Mouse (Mus musculus): ENCODE measurements around the gene Cstad.

Cstad gene

DNA sequence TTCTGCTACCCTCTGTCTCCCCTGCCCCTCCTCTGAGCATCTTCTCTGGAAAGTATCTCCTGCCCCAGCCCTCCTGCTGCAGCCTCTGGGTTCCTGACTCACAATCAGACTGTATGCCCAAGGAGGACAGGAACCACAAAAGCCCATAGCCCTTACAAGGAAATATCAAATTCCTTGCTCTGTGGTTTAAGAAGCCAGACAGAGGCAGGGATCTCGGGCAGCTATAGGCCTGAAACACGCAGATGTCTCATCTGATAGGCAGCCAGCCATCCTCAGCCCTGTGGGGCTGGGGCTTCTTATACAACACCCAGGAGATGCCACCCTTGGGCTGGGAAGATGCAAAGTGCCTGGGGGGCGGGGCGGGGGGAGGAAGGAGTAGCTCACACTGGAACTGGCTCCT is 956 bp downstream of the Cstad start:
- no peak for DNase-seq (ENCODE audit: low spot score in 2 of 2)

DNA sequence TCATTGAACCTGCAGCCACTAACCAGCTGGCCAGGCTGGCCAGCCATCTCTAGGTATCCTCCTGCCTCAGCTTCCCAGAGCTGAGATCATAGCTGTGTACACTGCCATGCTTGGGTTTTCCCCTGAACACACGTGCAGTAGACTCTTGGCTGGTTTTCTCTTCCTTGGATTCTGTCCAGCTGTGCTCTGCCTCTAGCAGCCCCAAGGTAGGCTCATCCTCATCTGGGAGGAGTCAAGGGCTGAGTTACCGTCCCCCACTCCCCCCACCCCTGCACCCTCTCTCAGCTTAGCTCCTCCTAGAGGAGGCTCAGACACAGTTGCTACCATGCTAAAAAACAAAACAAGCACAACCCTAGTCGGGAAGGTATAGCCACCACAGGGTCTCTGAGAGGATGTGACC is 4.8 kb downstream of the Cstad start:
- DNase-seq (ENCODE audit: low spot score in 2 of 2), result no peak

DNA sequence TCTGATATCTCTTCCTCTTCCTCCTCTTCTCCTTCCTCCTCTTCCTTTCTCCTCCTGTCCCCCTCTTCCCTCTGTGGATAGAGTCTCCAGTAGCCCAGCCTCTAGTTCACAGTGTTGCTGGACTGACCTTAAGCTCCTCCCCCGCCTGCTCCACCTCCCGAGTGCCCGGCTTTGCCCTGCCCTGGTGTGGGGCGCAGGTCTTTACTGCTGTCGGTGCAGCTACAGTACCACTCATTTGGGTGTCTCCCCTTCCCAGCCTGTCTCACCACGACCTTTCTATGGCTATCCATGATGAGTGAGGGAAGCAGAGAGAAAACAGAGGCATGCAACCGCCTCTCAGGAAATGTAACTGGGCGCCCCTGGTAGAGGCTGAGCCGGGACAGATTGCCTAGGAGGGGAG is 5.5 kb downstream of the Cstad start:
- no peak for DNase-seq (ENCODE audit: low spot score in 2 of 2)

DNA sequence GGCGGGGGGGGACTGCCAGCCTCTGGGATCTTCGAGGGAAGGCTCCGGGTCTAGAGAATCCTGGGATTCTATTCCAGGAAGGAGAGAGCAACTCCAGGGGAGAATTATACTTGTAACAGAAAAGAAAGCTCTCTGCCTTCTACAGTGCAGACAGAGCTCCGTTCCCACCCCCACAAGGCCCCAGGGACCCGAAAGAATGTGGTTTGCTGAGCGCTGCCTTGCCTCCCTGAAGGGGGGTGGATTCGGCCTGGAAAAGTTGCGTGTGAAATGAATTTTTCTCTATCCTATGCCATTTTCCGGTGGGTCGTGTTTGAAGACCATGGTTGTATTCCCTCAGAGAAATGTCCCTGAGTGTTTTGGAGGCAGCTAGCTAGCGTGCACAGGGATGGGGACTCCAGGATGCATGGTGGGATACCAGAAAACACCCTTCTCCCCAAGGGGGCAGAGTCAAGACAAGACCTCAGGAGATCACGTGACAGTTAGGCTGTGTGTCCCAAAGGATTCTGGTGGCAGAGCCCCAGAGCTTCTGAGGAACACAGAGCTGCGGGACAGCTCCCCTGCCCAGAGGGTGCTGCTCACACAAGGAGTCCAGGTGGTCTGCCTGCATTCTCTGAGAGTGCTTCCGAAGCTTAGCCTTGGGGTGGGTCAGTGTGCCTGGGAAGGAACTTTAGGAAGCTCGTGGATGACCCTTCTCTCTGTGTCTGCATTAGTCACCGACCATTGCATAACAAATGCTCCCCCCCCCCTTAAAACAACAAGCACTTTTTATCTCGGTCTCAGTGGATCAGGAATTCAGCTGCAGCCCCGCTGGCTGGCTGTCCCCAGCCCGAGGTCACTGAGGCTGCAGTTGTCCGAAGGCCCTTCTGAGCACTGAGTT is 6.4 kb downstream of the Cstad start:
- DNase-seq (ENCODE audit: low spot score in 2 of 2), result no peak

DNA sequence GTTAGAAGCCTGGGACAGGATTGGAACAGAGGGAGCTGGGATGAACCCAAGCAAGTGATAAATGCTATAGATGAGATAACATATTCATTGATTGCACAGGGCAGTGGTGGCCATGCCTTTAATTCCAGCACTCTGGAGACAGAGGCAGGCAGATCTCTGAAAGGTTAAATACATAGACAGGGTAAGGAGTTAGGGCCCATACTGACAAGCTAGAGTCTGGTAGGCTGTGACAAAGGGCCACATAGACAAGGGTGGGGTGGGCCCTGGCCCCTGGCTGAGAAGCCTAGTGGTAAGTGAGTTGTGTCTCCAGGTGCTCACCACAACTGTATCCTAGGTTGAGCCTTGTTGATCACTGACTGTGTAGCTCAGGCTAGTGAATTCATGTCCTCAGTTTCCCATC is 7.6 kb downstream of the Cstad start:
- DNase-seq (ENCODE audit: low spot score in 2 of 2), result no peak

DNA sequence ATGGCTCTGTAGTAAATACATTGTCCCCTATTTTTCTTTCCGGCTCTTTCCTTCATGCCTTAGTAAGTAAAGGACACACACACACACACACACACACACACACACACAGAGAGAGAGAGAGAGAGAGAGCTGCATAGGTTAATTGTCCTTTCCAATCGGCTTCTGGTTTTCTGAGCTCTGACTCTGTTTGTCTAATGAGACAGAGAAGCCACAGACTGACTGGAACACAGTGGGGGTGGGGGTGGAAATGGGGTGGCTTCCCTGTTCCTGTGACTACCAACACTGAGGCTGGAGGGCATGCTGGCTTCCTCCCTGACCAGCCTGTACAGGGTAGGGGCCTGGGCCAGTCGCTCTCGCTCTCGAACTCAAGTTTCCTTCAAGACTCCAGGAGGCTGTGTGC is 8.9 kb downstream of the Cstad start:
- DNase-seq (ENCODE audit: low spot score in 2 of 2), result no peak

DNA sequence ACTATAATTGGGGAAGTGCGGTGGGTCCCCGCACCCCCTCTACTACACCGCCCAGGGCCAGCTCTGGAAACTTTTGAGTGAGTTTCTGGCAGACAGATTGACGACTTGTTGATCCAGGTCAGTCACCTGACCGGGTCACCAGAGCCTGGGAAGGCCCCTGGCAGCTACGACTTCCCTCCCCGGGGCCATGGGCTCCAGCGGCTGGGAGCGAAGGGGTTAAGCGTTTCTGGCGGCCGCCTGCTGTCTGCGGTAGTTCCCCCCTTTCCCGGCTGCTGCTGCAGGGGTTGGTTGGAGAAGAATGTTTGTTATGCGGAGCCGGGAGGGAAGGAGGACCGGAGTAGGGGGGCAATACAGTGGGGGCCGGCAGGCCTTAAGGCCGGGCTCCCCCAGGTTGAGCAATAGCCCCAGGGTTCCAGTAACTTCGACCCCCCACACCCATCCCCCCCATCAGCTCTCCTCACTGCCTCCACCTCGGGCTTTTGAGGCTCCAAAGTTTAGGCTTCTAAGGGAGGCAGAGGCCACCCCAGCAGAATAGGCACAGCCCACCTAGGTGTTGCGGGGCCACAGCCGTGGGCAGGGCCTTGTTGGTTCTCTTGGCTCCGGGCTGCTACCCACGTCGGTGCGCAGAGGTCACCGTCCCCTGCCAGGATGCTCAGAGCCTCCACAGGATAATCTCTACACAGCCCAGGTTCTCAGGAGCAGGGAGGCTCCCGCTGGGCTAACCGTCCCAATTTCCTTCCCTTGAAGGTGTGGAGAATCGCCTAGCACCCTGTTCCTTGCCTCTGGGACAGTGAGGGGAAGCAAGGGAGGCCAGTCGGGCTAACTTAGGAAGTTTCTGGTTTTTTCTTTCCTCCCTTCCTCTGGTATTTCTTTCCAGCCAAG is 10.3 kb downstream of the Cstad start:
- DNase-seq (ENCODE audit: low spot score in 2 of 2), result peak in 1 of 2 experiments; percentile 17

DNA sequence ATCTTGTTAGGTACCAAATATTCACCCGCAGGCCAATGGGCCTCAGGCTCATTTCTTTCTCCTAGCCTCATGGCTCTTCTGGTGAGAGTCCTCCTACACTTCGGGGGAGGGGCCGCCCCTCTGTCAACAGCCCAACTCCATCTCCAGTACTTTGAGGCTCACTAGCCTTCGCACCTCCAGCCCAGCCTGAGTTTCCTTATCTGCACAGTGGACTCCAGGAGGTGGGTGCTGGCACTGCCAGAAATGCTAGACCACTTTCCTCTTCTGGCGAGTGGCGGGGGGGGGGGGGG is 10.9 kb downstream of the Cstad start:
- no peak for DNase-seq (ENCODE audit: low spot score in 2 of 2)

DNA sequence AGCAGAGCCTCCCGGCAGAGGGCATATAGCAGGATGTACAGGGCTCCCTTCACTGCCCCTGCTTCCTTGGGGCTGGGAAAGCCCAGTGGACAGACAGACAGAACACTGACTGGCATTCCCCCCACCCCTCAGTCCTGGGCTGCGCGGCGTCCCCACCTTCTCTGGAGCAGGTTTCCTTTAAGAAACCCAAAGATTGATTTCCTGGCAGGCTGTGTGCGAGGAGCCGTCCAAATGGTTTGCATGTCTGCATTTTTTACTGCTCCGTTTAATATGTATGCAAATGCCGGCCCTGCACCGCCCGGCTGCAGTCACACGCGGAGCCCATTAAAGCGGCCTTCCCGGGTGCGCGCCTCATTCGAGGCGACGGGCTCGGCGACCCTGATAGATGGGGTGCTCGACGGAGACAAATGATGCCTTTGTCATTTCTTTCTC is 11.8 kb downstream of the Cstad start:
- DNase-seq (ENCODE audit: low spot score in 2 of 2), result peak in 1 of 2 experiments; percentile 26

DNA sequence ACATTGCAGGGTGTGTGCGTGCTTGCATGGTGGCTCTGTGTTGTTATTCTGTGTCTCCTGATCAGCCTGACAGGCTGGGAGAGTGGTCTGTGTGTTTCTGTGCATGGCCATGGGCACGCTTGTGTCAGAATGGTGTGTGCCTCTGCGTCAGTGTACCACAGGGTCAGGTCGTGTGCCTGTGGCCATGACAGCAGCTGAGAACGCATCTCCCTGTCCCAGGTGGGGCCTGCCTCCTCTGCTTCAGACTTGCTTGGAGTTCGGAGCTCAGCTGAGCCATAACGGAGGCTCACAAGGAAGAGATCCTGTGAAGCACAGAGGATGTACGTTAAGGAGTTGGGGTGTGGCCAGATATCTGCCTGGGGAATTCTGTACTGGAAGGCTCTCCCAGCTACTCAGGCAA is 13.1 kb downstream of the Cstad start:
- DNase-seq (ENCODE audit: low spot score in 2 of 2), result no peak

DNA sequence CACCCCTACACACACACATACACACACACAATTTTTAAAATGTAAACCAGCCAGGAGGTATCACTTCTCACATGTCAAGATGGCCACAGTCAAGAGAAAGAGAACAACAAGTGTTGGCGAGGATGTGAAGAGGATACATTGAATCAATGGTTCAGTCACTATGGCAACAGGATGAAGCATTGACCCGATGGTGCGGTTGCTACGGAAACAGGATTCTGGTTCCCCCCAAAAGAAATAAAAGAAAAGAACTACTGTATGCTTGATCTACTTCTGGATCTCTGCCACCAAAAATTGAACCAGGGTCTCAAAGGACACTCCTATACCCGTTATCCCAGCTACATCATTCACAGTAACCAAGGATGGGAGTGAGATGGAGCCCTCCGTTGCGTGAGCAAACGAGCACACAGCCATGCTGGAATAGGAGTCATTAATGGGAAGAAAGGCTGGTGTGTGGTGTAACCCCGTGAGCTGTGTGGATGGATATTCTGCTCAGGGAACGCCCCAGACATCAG is 13.9 kb downstream of the Cstad start:
- DNase-seq (ENCODE audit: low spot score in 2 of 2), result no peak

DNA sequence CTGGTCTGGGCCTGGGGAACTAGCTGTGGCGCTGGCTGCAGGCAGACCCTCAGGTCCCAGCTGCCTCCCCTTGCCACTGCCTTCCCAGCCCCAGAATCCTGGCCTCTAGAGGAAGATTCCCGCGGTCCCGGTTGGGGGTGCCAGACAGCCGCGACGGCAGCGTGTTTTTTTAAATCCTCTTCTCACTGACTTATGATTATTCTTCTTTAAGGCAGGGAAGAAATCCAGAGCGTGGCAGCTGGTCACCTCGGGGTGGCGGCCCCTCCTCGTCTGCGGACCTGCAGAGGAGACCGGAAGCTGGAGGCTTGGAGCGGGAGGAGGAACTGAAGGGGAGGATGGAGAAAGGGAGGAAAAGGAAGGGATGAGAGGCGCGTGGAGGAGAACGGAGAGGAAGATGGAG is 18.7 kb downstream of the Cstad start:
- DNase-seq (ENCODE audit: low spot score in 2 of 2), result no peak

DNA sequence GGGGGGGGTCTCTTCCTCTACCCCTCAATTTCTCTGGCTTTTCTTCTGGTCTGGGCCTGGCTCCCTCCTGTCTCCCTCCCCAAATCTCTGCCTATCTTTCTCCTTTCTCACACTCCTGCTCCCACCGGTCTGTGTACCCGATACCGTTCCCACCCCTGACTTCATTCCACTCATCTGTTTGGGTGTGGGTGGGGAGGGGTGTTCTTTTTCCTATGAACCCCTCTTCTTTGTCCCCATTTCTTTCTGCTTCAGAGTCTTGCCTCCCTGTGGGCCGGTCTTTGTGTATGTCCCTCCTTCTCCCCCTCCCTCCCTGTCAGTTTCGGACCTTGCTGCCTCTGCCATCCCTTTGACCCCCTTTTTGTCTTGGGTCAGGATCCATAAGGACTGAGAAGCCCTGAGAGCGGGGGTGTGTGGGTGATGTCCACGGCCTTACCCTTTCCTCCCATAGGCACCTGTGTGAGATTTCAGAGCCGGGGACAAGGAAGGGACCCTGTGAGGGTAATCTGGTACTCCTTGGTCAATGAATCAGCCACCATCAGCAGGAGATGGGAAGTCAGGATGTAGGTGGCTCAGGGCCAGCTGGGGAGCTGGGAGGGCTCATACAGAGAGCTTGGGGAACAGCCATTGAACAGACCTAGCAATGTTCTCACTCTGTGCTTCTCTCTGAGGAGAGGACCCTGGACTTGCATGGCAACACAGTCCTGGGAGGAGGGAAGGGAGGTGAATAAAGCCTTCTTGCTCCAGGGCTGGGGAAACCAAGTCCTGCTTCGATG is 19.5 kb downstream of the Cstad start:
- no peak for DNase-seq (ENCODE audit: low spot score in 2 of 2)

DNA sequence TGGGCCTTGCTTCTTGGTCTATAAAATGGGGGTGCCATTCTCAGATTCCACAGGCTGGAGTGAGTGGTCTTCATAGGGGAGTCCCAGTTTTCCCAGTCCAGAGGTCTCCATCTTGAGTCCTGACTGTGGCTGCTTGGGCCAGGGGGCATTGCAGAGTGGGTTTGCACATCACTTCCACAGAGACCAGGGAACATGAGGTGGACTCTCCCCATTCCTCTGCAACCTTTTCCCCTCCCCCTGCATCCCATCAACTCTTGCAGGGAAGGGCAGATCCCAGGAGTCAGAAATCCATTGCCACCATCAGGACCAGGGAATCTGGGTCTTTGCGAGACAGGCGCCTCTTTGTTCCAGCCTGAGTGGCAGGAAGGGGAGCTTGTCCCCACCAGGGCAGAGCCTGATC is 21.0 kb downstream of the Cstad start:
- no peak for DNase-seq (ENCODE audit: low spot score in 2 of 2)

DNA sequence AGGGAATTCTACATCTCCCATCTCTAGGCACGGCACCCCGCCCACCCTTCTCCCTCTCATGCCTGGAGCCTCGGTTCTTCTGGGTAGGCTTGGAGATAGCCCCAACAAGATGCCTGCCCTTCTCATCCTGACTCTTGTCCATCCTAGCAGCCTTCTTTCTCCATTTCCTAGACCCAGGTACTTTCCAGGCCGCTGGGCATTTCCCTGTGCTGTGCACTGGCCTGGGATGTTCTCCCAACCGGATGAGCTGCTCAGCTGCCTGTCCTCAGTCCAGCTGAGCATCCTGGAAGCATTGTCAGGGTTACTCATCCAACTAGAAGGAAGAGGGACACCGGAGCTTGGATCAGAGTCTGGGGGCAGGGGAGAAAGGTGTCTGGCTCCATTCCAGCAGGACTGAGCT is 21.6 kb downstream of the Cstad start:
- DNase-seq (ENCODE audit: low spot score in 2 of 2), result no peak

DNA sequence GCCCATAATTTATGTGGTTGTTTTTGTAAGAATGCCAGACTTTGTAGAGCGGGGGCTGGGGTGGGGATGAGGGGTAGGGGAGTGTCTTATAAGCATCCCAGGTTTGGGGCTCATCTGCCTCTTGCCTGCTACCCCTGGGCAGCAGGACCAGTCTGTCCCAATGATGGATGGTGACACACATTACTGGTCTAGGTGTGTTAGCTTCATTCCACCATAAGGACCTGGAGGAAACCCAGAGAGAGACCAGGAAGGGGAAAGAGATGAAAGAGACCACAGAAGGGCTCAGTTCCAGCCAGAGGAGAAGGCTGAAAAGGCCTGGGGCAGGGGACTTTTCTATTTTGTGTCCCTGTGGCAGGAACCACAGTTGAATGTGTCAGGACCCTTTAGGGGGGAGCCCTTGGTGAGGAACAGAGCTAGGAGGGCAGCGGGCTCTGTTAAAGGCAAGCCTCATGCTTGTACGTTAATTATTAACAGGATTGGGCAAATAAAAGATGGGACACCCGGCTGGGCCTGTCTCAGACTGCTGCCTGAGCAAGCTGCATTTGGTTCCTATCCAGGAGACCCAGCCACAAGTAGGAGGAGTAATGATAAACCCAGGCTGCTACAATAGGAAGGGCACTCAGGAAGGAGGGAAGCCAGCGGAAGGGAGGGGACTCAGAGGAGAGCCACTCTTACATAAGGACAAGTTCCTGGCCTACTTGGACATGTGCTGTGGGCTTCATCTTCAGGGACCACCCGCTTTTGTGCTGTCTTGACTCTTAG is 23.8 kb downstream of the Cstad start:
- DNase-seq (ENCODE audit: low spot score in 2 of 2), result no peak

DNA sequence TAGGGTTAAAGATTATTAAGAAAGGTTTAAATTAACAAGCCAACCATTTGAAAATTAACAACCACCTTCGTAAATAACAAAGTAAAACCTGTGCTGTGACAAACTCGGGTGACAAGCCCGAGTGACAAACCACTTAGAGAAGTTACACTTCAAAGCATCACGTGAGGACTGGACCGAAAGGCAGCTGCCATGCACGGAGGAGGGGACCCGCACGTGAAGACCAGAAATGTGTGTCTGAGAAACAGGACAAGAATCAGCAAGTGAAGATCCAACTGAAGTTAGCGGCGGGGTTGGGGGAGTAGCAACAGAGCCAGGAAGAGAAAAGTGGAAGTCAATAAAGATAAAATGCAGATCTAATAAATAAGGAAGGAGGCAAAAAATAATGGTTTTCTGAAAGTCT is 29.0 kb downstream of the Cstad start:
- DNase-seq (ENCODE audit: low spot score in 2 of 2), result peak; percentile 68 to 75

DNA sequence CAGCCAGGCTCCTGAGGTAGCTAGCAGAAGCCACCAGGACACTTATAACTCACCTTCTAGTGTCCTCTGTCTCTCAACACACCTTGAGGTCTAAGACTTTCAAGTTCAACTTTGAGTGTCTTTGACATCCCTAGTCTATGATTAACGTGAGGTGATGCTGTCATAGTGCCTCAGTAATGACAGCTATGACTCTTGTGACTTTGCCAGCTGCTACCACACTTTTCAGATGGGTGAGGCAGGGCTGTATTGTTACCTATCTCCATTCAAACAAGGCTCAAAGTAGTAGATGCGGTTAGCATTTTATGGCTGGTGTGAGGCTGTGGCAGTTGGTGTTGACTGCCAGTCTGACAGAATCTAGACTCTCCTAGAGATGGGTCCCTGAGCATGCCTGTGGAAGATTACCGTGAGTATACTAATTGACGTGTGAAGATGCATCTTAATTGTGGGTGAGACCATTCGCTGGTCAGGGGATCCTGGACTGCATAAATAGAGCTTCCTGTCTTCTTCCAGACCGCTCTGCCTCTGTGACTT is 30.5 kb downstream of the Cstad start:
- peak; percentile 75 to 89 for DNase-seq (ENCODE audit: low spot score in 2 of 2)

DNA sequence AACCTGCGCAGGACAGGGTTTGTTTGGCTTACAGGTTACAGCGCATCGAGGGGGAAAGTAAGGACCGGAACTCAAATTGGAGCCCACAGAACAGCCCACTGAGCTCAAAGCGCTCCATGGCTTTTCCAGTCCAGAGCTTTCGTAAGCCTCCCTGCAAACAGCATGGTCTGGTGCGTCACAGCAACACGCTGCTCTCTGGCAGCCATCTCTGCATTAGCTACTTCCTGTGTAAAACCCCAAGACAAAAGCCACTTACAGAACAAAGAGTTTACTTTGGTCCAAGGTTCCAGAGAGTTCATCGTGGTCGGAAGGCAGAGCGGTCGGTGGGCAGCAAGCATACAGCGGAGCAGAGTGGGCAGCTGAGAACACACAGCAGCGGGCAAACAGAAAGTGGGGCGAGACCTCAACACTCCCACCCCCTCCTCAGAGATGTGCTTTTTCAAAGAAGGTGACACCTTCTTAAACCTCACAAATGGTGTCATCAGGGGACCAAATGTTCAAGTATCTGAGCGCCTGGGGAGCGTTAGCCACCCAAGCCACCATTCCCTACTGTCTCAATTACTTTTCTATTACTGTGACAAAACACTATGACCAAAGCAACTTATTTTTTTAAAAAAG is 31.3 kb downstream of the Cstad start:
- peak; percentile 79 to 87 for DNase-seq (ENCODE audit: low spot score in 2 of 2)

DNA sequence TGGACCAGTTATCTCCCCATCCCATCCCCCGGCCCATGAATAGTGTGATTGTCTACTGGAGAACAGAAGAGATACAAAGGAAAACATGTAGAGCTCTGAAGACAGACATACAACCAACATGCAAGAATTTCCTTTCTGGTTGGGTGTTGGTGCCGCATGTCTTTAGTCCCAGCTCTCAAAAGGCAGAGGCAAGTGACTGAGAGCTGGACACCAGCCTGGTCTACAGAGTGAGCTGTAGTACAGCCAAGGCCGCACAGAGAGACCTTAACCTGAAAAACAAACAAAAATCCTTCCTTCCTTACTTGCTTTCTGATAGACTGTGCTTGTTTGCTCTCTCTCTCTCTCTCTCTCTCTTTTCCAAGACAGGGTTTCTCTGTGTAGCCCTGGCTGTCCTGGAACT is 32.5 kb downstream of the Cstad start:
- no peak for DNase-seq (ENCODE audit: low spot score in 2 of 2)

DNA sequence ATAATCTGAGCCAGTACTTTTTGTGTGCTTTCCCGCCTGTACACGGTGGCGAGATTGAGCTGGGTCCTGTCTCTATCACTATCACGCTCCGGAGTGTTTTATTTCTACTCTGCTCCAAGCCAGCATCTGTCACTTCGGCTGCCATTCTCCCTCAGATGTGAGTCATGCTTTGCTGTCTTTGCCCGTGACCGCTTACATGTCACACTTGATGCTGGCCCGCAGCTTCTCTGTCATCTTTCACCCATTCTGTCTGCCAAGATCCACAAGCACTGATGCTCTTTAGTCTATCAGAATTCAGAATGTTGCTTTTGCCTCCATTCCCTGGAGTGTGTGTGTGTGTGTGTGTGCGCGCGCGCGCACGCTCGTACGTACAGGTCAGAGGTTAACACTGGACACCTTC is 33.5 kb downstream of the Cstad start:
- DNase-seq (ENCODE audit: low spot score in 2 of 2), result no peak
